Mouse (Mus musculus): ENCODE measurements around the gene H2-T3.
"Not testable (repeated sequence)": the region's sequence is repeated elsewhere in the genome, so short reads cannot be mapped to it uniquely, and the experiment has no call there.

The H2-T3 gene

DNA sequence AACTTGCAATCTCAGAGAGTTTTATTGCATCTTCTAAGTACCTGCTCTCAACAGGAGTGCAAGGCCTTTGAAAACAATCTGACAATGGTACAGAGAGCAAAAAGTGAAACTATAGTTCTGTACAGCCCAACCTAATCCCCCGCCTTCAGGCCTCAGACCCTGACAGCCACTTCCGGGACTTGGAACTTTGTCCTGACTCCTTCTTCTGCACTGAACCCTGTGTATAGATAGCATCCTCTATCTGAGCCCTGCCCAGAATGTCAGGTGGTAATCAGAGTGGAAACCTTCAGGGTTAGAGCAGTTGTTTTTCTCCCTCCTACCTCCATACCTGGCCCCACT, at the start of gene H2-T3:
Gene H2-T3, minus strand, starts transcription at position 119 of the 339 bp plus-strand sequence.
- DNase-seq (ENCODE audit: extremely low spot score, low spot score) = no peak

DNA sequence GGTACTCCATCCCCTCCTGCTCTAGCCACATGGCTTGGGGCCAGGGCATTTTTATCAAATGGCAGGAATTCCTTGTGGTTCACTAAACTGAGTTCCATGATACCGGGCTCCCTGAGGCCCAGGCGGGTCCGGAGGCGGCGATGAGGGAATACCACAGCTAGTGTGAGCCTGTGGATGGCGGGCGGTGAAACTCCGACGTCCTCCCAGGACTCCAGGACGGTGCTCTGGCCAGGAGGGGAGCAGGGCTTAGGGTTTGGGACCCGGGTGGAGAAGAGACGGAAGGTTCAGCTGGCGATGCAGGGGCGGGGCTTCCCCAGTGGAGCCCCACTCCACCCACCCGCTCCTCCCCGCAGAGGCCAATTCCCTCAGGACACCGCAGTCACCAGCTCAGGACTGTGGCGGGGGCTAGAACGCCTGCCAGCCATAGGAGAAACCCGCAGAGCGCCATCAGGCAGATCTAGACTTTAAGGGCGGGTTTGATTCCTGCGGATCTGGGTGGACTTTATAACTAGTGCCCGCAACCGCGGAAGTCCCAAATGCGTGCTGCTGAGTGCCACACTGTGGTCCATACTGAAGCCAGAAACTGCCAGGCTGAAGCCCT, 47.3 kb upstream of the H2-T3 start:
- DNase-seq (ENCODE audit: extremely low spot score, low spot score) = peak; percentile 32

DNA sequence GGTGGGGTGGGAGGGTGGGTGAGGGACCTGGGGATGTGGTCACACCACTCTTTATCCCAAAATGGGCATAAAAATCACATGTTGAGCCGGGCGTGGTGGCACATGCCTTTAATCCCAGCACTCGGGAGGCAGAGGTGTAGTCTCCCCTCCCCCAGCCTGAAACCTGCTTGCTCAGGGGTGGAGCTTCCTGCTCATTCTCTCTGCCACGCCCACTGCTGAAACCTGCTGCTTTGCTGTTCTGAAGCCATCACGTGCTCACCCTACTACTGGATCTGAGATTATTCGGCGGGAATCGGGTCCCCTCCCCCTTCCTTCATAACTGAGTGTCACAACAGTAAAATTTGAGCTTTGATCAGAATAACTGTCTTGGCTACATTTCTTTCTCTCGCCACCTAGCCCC, 45.2 kb upstream of the H2-T3 start:
- DNase-seq (ENCODE audit: extremely low spot score, low spot score) = not testable (repeated sequence)

DNA sequence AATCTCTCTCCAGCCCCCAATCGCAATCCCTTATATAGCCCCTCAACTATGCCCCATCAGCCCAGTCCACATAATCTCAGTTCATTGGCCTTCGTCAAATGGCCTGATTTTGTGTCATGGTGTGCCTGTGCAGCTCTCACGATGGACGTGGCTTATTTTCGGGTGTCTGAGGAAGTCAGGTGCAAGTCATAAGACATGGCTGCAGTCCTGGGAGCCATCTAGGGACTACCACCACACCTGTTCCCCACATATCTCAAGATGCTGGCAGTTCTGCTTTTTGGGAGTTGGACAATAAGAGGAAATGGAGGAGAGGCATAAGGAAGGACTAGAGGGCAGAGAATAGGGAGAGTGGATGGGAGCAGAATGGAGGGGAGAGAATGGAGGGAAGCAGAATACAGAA, 43.5 kb upstream of the H2-T3 start:
- DNase-seq (ENCODE audit: extremely low spot score, low spot score) = no peak

DNA sequence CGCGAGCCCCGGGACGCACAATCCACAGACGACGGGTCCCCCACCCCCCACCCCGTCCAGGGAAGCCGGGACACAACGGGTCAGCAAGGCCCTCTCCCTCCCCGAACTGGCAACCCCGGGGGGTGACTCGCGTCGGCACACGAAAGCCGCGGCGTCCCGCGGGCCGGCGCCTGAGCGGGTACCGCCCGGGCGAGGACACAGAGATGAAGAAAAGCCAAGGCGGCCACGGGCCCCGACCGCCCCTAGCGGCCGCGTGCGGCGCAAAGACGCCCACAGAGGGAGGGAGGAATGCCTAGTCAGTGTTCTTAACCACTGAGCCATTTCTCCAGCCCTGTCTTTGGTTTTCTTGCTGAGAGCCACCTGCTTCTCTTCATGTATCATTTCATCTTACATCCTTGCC, 41.2 kb upstream of the H2-T3 start:
- peak; percentile 100 for DNase-seq (ENCODE audit: extremely low spot score, low spot score)

DNA sequence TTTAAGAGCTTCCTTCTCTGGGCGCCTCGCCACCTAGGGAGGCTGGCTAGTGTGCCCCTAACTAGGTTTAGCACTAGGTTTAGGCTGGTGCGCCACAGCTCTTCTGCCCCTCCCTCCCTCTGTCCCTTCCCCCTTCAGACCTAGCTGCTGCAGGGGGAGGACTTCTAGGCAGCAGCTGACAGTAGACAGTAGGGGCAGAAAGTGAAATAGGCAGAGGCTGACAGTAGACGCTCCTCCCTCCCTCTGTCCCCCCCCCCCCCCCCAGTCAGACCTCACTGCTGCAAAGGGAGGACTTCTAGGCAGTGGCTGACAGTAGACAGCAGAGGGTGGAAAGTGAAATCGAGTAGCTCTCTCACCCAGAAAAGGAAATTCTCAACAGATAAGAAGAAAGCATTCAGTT, 39.0 kb upstream of the H2-T3 start:
- DNase-seq (ENCODE audit: extremely low spot score, low spot score) = no peak

DNA sequence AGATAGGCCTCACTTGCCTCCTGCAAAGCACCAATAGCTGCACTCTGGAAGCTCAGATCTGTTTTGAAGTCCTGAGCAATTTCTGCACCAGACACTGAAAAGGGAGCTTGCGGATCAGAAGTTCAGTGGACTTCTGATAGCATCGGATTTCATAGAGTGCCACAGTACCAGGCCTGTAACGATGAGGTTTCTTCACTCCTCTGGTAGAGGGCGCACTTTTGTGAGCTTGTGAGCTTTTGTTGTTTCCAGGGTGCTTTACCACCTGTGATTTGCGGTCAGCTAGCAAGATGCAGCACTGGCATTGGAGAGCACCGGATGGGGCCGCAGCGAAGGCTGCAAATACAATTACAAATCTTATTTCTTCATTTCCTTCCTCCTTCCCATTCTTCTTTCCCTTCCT, 36.8 kb upstream of the H2-T3 start:
- no peak for DNase-seq (ENCODE audit: extremely low spot score, low spot score)

DNA sequence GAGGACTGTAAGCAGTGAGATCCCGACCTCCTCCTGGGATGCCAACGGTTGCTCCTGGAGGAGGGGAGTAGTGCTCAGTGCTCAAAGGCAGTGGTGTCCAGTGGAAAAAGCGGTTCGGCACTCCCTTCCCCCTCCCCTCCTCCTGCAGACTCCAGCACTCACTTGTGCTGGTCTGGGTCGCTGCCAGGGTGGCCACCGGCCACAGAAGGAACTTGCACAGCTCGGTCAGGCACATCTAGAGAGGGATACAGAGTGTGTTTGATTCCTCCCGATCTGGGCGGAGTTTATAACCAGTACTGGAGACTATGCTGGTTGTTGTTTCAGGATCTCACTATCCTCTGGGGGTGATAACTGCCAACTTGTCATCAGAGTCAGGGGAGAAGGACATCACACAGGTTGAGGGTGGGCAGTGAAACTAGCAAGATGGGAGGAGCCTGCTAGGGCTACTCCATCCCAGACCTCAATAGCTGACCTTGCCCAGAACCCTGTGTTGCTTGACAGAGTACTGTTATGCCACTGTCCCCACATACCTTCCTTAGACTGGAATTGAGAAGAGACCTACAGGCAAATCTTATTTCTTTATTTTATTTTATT, 35.2 kb upstream of the H2-T3 start:
- DNase-seq (ENCODE audit: extremely low spot score, low spot score) = no peak

DNA sequence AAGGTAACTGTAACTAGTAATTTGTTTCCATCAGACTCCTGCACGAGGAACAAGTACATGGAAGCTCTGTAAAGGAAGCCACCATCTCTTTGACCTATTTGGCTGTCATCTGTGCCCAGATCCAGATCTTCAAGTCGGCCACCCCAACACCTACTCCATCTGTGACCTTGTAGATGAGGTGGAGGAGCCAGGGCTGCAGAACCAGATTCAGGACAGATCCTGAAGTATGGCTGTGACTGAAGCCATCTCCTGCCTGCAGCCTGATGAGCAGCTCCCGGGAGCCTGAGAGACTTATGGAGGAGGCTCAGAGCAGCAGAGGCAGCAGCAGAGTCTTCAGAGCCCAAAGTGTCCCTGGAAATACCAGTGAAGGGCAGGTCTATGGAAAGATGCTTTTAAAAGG, 34.4 kb upstream of the H2-T3 start:
- DNase-seq (ENCODE audit: extremely low spot score, low spot score) = no peak

DNA sequence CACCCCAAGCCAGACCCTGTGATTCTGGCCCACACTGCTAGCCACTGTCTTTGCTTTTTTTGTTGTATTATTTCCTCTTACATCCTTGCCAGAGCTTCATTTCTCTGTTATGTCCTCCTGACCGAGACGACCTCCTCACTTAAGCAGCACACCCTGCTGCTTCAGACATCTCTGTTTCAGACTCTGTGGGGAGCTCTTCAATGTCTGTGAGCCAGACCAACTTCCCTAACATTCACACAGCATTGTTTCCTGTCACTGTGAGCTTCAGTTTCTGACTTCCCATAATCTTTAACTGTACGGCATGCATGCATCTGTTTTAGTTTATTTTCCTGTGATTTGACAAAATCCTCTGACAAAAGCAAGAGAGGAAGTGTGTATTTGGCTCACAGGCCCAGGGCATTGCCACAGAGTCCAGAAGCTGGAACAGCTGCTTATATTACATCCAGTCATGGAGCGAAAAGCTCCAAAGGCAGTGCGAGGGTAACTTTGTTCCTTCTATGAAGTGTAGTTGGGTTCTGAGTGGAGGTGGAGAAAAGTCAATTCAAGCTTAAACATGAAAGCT, 28.6 kb upstream of the H2-T3 start:
- no peak for DNase-seq (ENCODE audit: extremely low spot score, low spot score)

DNA sequence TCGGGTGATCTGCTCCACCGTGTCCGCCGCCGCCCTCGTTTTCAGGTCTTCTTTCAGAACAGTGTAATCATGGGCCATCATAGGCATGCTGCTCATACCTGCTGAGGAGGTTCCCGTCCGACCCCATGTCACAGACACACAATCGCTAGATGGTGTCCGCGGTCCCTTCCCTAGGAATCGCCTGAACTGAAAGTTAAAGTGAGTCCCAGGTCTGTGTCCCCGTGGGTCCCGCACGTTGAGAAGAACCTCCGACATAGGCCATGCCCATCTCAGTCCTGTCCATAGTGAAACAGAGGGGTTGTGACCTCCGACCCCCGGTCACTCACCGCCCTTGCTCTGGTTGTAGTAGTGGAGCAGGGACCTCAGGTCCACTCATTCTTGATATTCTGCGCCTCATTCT, 25.5 kb upstream of the H2-T3 start:
- DNase-seq (ENCODE audit: extremely low spot score, low spot score) = no peak

DNA sequence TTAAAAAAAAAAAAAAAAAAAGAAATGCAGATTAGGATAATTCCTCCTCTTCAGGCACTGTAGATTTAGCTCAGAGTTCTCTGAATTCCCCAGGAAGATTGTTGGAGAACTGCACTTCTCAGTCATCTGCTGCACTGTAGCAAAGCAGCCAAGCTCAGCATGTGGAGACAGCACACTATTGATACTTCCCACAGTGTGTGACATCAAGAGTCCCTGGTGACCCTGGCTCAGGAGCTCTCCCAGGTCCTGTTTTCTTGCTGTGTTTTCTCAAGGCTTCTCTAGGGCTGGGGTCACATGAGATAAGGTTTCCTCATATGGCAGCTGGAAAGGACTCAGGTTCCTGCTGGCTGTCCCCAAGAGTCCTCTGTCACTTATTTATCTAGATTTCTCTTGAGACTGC, 16.8 kb upstream of the H2-T3 start:
- DNase-seq (ENCODE audit: extremely low spot score, low spot score) = no peak

DNA sequence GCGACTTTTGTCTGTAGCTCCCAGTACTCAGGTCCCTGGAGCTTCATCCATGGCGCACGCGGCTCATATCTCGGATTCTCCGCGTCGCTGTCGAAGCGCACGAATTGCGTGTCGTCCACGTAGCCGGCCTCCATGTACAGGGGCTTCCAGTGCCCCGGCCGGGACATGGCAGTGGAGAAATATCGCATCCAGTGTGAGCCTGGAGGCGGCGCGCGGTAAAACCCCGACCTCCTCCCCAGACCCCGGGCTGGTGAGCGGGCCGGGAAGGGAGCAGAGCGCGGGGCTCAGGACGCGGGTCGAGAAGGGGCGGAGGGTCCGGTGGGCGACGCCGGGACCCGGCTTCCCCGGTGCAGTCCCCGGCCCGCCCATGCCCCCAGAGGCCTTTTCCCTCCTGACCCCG, 15.8 kb upstream of the H2-T3 start:
- peak; percentile 52 for DNase-seq (ENCODE audit: extremely low spot score, low spot score)

DNA sequence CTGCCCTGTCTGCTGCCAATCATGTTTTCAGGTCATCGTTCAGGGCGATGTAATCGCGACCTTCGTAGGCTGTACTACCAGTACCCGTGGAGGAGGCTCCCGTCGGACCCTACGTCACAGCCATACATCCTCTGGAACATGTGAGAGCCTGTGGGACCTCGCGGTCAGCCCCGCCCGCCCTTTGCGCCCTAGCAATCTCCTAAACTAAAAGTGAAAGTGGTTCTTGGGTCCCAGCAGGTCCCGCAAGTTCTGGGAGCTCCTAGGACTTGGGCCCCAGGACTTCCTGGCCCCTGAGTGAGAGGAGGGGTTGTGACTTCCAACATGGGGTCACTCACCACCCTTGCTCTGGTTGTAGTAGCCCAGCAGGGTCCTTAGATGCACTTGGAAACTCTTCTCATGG, 15.4 kb upstream of the H2-T3 start:
- peak; percentile 32 for DNase-seq (ENCODE audit: extremely low spot score, low spot score)

DNA sequence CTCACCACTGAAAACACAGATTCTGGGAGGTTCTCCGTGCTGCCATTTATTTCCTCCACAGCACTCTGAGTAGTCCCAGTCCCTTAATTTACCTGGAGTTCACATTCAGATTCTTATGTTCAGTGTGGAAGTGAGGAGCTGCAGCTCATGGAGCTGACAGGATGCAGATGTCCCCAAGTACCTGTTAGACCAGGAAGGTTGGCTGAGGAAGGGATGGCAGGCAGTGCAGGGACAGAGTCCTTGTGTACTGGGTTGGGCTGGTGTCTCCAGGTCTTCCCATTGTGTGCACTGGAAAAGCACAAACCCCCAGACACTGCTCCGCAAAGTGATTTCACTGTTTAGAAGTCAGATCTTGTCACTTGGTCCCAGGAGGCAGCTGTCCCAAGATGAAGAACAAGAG, 11.8 kb upstream of the H2-T3 start:
- no peak for DNase-seq (ENCODE audit: extremely low spot score, low spot score)

DNA sequence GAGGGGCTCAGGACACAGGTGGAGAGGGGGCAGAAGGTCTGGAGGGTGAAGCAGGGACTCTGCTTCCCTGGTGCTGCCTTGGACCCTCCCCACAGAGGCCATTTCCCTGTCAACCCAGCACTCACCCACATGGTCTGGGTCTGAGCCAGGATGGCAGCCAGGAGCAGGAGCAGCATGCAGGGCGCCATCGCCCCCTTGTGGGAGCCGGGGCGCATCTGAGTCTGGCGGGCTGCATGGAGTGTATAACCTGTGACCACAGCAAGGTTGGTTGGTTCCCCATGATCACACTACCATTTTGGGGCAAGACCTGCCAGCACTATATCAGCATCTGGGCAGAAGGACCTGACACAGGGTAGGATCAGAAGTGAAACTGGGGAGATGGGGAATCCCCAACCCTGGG, 8.2 kb upstream of the H2-T3 start:
- DNase-seq (ENCODE audit: extremely low spot score, low spot score) = no peak

DNA sequence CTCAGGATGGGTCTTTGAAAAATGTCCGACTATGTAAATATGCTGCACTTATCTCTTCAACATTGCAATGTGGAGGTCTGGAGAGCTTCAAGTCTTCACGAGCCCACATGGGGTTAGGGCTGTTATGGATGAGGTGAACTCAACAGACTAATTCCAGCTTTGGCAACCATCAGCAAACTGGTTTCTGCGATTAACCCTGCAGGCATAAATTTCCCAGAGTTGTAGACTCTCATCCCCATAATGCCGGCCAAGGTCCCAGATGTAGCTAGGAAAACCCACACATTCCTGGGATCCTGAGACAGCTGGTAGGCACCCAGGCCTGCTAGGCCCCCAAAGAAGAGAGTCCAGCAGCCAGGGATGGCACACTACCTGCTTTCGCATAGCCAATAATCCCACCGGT, 4.4 kb upstream of the H2-T3 start:
- DNase-seq (ENCODE audit: extremely low spot score, low spot score) = no peak

DNA sequence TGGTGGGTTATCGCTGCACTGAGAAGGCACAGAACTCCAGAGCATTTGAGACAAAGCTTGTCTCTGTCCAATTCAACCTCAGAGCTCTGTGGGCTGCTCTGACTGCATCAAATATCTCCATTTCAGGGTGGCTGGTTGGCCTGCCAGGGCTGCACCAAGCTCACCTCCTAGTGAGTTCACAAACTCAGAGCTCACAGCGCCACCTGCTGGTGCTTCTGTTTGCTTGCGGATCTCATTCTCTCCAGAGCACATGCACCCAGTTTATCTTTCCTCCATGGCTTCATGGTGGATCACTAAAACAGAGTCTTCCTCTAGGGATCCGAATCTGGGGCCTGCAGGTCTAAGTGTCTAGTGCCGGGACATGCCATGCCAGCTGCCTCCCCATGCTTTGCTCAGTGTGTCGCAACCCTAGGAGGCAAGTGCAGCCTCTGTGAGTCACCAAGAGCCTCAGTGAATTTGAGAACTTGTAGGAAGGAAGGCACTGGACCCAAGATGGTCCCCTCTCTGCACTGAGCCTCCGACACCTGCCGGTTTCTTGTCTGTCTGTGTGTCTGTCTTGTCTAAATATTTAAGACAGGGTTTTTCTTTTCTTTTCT, 3.6 kb upstream of the H2-T3 start:
- DNase-seq (ENCODE audit: extremely low spot score, low spot score) = peak; percentile 84

DNA sequence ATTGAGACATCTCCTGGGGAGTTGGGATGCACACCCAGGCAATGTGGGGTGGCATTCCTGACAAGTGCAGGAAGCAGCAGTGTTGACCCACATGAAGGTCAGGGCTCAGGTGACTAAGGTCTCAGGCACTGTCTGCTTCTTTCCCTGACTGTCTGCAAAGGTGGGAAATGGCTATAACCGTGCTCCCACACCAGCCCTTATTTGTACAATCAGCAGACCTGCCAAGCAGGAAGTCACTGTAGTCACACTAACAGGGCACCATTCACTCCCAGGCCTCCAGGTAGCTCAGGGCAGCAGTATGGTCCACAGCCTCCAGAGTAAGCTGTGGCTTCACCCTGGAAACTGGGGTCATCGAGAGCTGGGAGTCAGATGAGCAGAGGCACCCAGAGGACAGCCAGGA, 2.3 kb upstream of the H2-T3 start:
- DNase-seq (ENCODE audit: extremely low spot score, low spot score) = no peak

DNA sequence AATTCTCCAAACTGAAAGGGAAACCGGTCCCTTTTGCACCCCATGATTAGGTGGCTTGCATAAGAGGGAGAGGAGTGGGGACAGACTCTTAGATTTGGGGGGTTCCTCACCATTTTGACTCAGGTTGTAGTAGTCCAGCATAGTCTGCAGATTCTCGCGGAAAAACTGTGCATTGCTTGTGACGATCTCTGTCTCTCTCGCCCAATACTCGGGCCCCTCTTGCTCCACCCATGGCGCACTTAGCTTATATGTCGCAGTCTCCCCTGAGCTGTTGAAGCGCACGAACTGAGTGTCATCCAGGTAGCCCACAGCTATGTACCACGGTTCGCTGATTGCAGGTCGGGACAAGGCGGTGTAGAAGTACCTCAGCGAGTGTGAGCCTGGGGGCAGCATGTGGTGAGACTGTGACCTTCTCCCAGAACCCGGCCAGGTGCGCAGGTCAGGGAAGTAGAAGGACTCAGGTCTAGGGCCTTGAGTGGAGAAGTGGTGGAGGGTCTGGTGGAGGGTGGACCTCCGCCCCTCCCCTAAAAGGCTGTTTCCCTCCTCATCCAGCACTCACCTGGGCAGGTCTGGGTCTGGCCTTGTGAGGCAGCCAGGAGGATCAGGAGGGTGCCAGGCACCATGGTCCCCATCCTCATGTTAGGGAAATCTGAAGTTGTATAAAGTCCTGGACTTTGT, 457 bp downstream of the H2-T3 start:
- DNase-seq (ENCODE audit: extremely low spot score, low spot score) = no peak

DNA sequence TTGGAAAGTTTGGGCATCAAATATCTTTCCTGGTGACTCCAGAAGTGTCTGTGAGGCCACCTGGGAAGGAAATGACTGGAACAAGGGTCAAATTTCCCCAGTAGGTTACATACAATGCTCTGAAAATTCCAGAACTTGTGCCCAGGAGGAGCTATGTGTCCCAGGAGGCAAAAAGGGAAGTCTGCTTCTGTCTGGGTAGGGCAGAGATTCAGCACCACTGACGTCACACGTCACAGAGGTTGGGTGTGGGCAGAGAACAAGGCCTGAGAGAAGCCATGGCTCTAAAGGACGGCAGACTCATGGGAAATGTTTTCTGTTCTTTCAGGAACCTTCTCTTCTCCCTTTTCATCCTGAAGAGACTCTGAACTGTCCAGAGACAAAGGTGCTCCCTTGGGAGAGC, 2.5 kb downstream of the H2-T3 start:
- no peak for DNase-seq (ENCODE audit: extremely low spot score, low spot score)

DNA sequence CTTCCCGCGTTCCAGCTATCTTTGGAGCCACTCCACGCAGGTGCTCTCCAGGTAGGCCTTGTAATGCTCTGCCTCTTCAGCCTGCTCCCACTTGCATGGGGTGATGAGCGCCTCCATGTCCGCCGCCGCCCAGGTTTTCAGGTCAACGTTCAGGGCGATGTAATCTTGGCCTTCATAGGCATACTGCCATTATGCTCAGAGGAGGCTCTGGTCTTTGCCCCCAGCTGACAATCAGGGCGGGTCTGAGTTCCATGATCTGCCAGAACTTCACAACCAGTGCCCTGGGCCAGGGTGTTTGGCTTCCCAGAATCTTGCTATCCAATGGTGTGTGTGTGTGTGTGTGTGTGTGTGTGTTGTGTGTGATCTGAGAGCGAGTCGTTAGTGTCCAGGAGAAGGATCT, 7.9 kb downstream of the H2-T3 start:
- DNase-seq (ENCODE audit: extremely low spot score, low spot score) = no peak

DNA sequence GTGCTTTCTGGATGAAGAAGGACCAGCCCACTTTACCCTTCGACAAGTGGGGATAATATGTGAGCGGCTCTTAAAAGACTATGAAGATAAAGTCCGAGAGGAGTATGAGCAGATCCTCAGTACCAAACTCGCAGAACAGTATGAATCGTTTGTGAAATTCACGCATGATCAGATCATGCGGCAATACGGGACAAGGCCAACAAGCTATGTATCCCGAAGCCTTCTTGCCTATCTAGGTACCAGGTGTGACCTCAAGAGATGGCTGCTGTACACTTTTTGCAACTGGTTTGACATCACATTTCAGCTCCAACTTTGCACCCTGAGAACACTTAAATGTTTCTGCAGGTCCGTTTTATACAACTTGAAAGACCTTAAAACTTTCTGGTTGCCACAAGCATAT, 10.6 kb downstream of the H2-T3 start:
- not testable (repeated sequence) for DNase-seq (ENCODE audit: extremely low spot score, low spot score)

Data from neural tube, embryonic 10.5 days (tissue).